Mouse (Mus musculus) heart, postnatal 10 days (tissue): ENCODE measurements around the gene Elk3. TPM values are rescaled to one million over a fixed set of nuclear protein-coding genes. Genes with fewer than 3 reads are reported as not detected.

Experiments
- DNase-seq, 2 experiments: peaks; one replicate each; pipeline ENCODE4 v3.0.0; 2021
- intact Hi-C: fragments of 180-260 bp; cut with DNase I; formaldehyde crosslinking; loops from one replicate; pipeline ENCODE4 v1.15.1; 2025
- total RNA-seq, 2 experiments: library from RNA; stranded (reverse); gene quantifications; 2 replicates each; pipeline ENCODE4 v1.2.3; 2021

The Elk3 gene
- total RNA-seq, 2 experiments from 2014 or later: 106 to 115 TPM

- intact Hi-C loops: no loop called here
- DNase-seq: no peak
Observed at GRCm38 (mm10) chr10:93205287-93205956, 105.5 kb downstream of the Elk3 start.

- intact Hi-C loops: no loop called here
- DNase-seq: no peak
Observed at GRCm38 (mm10) chr10:93201846-93202458, 109.0 kb downstream of the Elk3 start.

DNA sequence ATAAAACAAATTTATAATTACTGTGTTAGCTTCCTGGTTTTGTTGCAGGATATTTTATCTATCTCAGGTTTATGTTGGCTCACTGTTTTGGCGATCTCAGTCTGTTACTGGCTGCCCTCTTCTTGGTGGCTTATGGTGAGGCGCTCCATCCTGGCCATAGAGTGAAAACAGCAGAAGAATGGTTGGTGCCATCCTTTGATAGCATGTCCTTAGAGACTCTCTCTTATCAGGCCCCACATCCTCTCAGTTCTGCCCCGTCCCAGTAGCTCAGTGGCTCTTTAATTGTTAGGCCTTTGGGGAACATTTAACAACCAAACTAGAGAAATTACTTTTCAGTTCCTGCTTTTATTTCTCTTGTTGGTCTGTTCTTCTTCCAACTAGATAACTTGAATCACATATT is 112.0 kb downstream of the Elk3 start:
- intact Hi-C loops: no loop called here

More for the DNA sequence above, 112.0 kb downstream of the Elk3 start:
- no peak for DNase-seq

Other genes starting within 250 kb of the Elk3 start
- gene Cfap54, start 229.5 kb downstream of the Elk3 start, total RNA-seq: 1 to 10 TPM; 1.3 to 1.4 TPM
- 10 to 100 TPM; 30.1 to 36.7 TPM for gene Cdk17, start 150.3 kb downstream of the Elk3 start, total RNA-seq
- gene Lta4h, start 142.3 kb upstream of the Elk3 start, total RNA-seq: 10 to 100 TPM; 55.5 to 65.4 TPM
- gene Hal, start 177.6 kb upstream of the Elk3 start, total RNA-seq: not detected
- gene Amdhd1, start 228.9 kb upstream of the Elk3 start, total RNA-seq: under 1 TPM in 1 of 2 experiments, not detected in 1; 0.10 TPM
- gene Ccdc38, start 229.5 kb upstream of the Elk3 start, total RNA-seq: not detected